Mouse (Mus musculus) E14TG2a.4 (cell line): Measurements from ENCODE around the gene Nhsl1.

Source experiments
- CTCF ChIP-seq: conservative IDR thresholded peaks from 2 replicates; pipeline ENCODE4 v1.5.1; 2014; ENCODE audit warnings: low read length
- NANOG ChIP-seq: IDR thresholded peaks from 2 replicates; pipeline ENCODE4 v1.6.1; 2014; ENCODE audit warnings: borderline replicate concordance, low read length, mixed read lengths
- POU5F1 ChIP-seq: IDR thresholded peaks from 2 replicates; pipeline ENCODE4 v1.6.1; 2014; ENCODE audit warnings: low read length, borderline replicate concordance

- peak; percentile 62 for TF ChIP-seq CTCF
- peak; percentile 61; the same call in 1 of the 2 replicates for TF ChIP-seq NANOG
- no peak for TF ChIP-seq POU5F1
Observed at GRCm38 (mm10) chr10:18388784-18389575, 70.2 kb downstream of the Nhsl1 start.
